Mouse (Mus musculus): ENCODE measurements around the gene Sars2.

GRCm38 (mm10) chr7:28741709-28742438 lies at the start of gene Sars2, which contains the start of gene Mrps12:
- peak; percentile 81 for TF ChIP-seq CTCF (conservative IDR thresholded peaks at IDR 0.05; ENCODE audit: insufficient read depth, insufficient read length, low read depth, low read length)
- peak; percentile 76 for TF ChIP-seq POLR2A (IDR thresholded peaks at IDR 0.05; ENCODE audit: low read depth, low read length)

All from kidney, adult 2 months (tissue).